Mouse (Mus musculus) liver, embryonic 15.5 days (tissue): ENCODE results near the gene Vrk2. TPM values are rescaled to one million over a fixed set of nuclear protein-coding genes. Genes with fewer than 3 reads are reported as not detected.

ENCODE experiments used
- ATAC-seq: fragments of 200-750 bp; cut with Nextera tagmentation; 2 replicates; pipeline ENCODE4 v1.8.0; 2017; ENCODE audit warnings: moderate number of reproducible peaks, mild to moderate bottlenecking, moderate library complexity; ENCODE audit not compliant: insufficient read depth
- H3K27ac ChIP-seq: fragments of 300-500 bp; sonication (generic); replicated peaks from 2 replicates; pipeline ENCODE4 v1.5.1; 2015; ENCODE audit warnings: mild to moderate bottlenecking, inconsistent platforms
- H3K27me3 ChIP-seq: fragments of 300-500 bp; sonication (generic); 2 replicates; pipeline ENCODE4 v1.6.1; 2015; ENCODE audit warnings: mild to moderate bottlenecking, inconsistent platforms
- H3K36me3 ChIP-seq: fragments of 300-500 bp; sonication (generic); replicated peaks from 2 replicates; pipeline ENCODE4 v1.6.1; 2015; ENCODE audit warnings: moderate library complexity, mild to moderate bottlenecking, inconsistent platforms
- H3K4me1 ChIP-seq: fragments of 300-500 bp; sonication (generic); replicated peaks from 2 replicates; pipeline ENCODE4 v1.6.1; 2015; ENCODE audit warnings: inconsistent platforms
- H3K4me2 ChIP-seq: fragments of 300-500 bp; sonication (generic); 2 replicates; pipeline ENCODE4 v1.6.1; 2015; ENCODE audit warnings: moderate library complexity, mild to moderate bottlenecking, inconsistent platforms
- H3K4me3 ChIP-seq: fragments of 300-500 bp; sonication (generic); replicated peaks from 2 replicates; pipeline ENCODE4 v1.5.1; 2015; ENCODE audit warnings: mild to moderate bottlenecking, inconsistent platforms
- H3K9ac ChIP-seq: fragments of 300-500 bp; sonication (generic); 2 replicates; pipeline ENCODE4 v1.6.1; 2015; ENCODE audit warnings: moderate library complexity, mild to moderate bottlenecking, inconsistent platforms
- H3K9me3 ChIP-seq: fragments of 300-500 bp; sonication (generic); replicated peaks from 2 replicates; pipeline ENCODE4 v1.6.1; 2016; ENCODE audit warnings: inconsistent platforms
- WGBS: fragments of 180-500 bp; shearing (Covaris S2); methylation state at CpG from one replicate; pipeline ENCODE4 v1.1.7; 2015; ENCODE audit warnings: mixed read lengths; ENCODE audit not compliant: insufficient replicate concordance; 5-methylcytosine and 5-hydroxymethylcytosine counted together
- polyA plus RNA-seq: library from polyadenylated mRNA; unstranded; fragments of >200 nt; fragmentation: Nextera tagmentation; extraction: Ambion mirVana; gene quantifications from 2 replicates; pipeline ENCODE4 v1.2.1, GENCODE M21; 2015

Gene Vrk2
- polyA plus RNA-seq, 1 experiment from 2014 or later, result 23.8 TPM

DNA sequence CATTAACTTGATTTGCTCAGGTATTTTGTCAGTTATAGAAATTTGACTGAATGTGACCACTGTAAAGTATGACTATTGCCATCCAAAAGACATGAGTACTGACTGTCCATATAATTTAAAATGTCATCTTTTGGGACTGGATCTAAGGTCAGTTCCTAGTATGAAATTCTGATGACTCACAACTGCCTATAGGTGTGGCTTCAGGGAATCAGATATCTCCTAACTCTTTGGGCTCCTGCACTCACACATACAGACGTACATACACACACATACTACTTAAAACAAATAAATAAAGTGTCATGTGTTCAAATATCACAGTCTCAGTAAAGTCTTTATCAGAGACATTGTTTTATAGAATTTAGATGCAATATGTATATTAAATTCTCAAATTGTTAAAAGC lies 5.1 kb upstream of the Vrk2 start:
- Histone ChIP-seq H3K27me3 (no peaks in the 10 kb centered on the region), H3K4me3 (no peak overlapping the region), H3K36me3 (no peaks in the 10 kb centered on the region), H3K4me1 (peaks cover 49% of the 10 kb centered on the region), H3K4me2 (peak overlapping the region; percentile 14; the same call in 1 of the 2 replicates), H3K9ac (no peak overlapping the region), H3K9me3 (no peaks in the 10 kb centered on the region), H3K27ac (peak overlapping the region; percentile 66)
- ATAC-seq, result peak; percentile 79
- 27% methylated on average over 1 of the region's 1 CpGs for WGBS

DNA sequence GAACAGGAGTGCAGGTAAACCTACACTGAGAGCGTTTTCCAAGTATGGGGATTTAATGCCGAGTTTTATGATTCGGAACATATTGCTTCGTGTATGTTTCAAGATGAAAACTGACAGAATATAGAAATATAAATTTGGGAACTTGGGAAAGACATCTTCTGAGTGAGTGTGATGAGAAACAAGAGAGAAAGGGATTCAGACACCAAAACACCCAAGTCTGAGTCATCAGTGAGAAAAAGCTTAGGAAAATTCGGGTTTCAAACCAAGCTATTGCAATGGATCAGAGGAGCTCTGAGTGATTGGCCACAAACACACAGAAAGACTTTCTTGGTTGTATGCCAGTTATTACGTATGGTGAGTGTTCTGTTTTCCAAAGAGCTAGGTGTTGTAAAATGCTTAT lies 4.0 kb upstream of the Vrk2 start:
- H3K9me3 ChIP-seq, result no peaks in the 10 kb centered on the region
- no peaks in the 10 kb centered on the region for H3K36me3 ChIP-seq
- no peak overlapping the region for H3K4me2 ChIP-seq
- peaks cover 51% of the 10 kb centered on the region for H3K4me1 ChIP-seq
- 73% methylated on average over 6 of the region's 6 CpGs for WGBS
- no peaks in the 10 kb centered on the region for H3K27me3 ChIP-seq
- peak overlapping the region; percentile 59 for H3K27ac ChIP-seq
- H3K4me3 ChIP-seq, result no peak overlapping the region
- ATAC-seq, result no peak
- no peak overlapping the region for H3K9ac ChIP-seq

- Histone ChIP-seq H3K9me3 (no peaks in the 10 kb centered on the region), H3K9ac (no peak overlapping the region), H3K27me3 (no peaks in the 10 kb centered on the region), H3K27ac (peak overlapping the region; percentile 59), H3K4me1 (peaks cover 57% of the 10 kb centered on the region), H3K4me3 (no peak overlapping the region), H3K36me3 (no peaks in the 10 kb centered on the region), H3K4me2 (peak overlapping the region; percentile 23; the same call in 1 of the 2 replicates)
- no peak for ATAC-seq
- WGBS, result 40% methylated on average over 6 of the region's 6 CpGs
These were observed 3.3 kb upstream of the Vrk2 start for GRCm38 (mm10) chr11:26597145-26597544.

DNA sequence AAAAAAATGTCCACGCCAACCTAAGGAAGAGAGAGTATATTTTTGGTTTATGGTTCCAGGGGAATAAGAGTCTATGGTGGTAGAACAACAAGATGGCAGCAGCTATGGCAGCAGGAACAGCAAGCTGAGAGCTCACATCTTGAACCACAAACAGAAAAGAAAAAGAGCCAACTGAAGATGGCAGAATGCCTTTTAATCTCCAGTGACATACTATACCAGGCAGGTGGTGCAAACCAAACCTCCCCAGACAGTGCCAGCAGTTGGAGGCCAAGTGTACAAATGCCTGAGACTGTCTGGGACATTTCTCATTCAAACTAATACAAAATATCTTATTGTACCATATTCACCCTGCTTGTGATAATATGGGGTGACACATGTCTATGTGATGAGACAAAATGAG lies 2.4 kb upstream of the Vrk2 start:
- Histone ChIP-seq H3K27ac (peak overlapping the region; percentile 59; the same call in 1 of the 2 replicates), H3K4me1 (peaks cover 60% of the 10 kb centered on the region)

DNA sequence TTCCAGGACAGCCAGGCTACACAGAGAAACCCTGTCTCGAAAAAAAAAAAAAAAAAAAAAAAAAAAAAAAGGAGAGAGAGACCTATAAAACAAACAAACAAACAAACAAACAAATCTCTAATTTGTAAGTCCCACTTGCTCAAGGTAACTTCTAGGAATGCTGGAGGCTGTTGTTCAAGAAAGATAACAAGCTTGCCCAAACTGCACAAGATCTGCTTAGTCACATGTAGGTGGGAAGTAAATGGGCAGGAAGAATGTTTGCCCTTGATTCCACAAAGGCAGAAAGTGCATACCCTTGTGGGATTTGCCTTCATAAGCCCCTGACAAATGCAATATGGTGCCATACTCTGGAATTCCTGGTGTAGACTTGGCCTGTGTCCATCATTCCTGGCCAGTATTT lies 688 bp upstream of the Vrk2 start:
- Histone ChIP-seq H3K4me2 (peak overlapping the region; percentile 50), H3K4me1 (peaks cover 50% of the 10 kb centered on the region), H3K9ac (no peak overlapping the region), H3K4me3 (no peak overlapping the region), H3K27me3 (no peaks in the 10 kb centered on the region), H3K36me3 (peaks cover 13% of the 10 kb centered on the region), H3K9me3 (no peaks in the 10 kb centered on the region), H3K27ac (peak overlapping the region; percentile 86)
- 43% methylated on average over 1 of the region's 1 CpGs for WGBS
- ATAC-seq, result no peak

More for the DNA sequence above, 2.4 kb upstream of the Vrk2 start:
- Histone ChIP-seq H3K9ac (no peak overlapping the region), H3K9me3 (no peaks in the 10 kb centered on the region), H3K4me3 (no peak overlapping the region), H3K27me3 (no peaks in the 10 kb centered on the region), H3K4me2 (no peak overlapping the region), H3K36me3 (no peaks in the 10 kb centered on the region)
- no peak for ATAC-seq
- 83% methylated on average over 1 of the region's 1 CpGs for WGBS

DNA sequence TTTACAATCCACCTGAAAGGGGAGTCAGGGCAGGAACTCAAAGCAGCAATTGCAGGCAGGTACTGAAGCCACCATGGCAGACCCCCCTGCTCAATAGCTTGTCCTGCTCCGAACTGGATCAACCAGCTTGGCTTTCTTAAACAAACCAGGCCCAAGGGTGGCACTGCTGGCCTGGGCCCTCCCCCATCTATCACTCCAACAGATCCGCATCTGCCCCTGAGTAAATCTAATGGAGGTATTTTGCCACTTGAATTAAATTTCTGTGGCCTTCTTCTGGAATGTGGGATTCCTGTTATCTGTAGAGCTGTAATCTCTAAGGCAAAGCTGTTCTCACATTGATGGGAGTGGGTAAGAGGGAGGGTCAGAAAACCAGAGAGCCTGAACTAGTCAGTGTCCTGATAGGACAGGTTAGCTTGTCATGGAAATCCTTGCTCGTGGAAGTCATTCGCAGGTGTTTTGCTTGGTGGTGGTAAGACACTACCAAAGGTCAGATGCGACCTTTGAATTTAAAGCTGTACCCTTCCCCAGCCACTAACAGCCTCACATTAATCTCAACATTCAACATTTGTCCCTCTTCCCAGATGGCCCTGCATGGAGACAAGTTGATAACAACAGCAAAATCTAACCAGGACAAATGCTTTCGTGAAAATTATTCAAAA lies 1.3 kb downstream of the Vrk2 start:
- Histone ChIP-seq H3K9ac (peak overlapping the region; percentile 96), H3K4me3 (peak overlapping the region; percentile 96), H3K4me1 (peaks cover 35% of the 10 kb centered on the region), H3K9me3 (no peaks in the 10 kb centered on the region), H3K27me3 (no peaks in the 10 kb centered on the region), H3K36me3 (peaks cover 24% of the 10 kb centered on the region), H3K4me2 (peak overlapping the region; percentile 80), H3K27ac (peak overlapping the region; percentile 97)
- ATAC-seq, result no peak
- WGBS, result 29% methylated on average over 6 of the region's 6 CpGs

DNA sequence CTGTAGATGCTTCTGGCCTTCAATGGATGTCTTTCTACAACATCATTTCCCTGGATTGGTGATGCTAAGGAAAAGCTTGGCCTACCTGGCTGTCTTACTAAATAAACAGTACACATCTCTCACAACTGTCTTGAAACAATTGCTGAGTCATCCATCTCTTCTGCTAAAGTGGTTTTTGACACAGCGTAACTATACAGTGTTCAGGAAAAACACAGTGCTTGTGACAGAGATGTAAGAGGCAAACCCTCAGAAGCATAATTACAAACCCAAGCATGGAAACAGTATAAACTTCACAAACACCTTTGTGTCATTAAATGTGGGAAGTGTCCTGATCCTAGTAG lies 6.6 kb downstream of the Vrk2 start:
- H3K27me3 ChIP-seq, result no peaks in the 10 kb centered on the region
- peaks cover 9% of the 10 kb centered on the region for H3K4me1 ChIP-seq
- H3K9me3 ChIP-seq, result no peaks in the 10 kb centered on the region
- H3K4me2 ChIP-seq, result no peak overlapping the region
- H3K4me3 ChIP-seq, result no peak overlapping the region
- no peak overlapping the region for H3K27ac ChIP-seq
- peak; percentile 12; the same call in 1 of the 2 replicates for ATAC-seq
- H3K9ac ChIP-seq, result no peak overlapping the region
- peaks cover 46% of the 10 kb centered on the region for H3K36me3 ChIP-seq
- 85% methylated on average over 1 of the region's 1 CpGs for WGBS

- H3K36me3 ChIP-seq, result peaks cover 46% of the 10 kb centered on the region
- ATAC-seq, result peak; percentile 22; the same call in 1 of the 2 replicates
- H3K9me3 ChIP-seq, result no peaks in the 10 kb centered on the region
- no peaks in the 10 kb centered on the region for H3K27me3 ChIP-seq
- whole genome bisulfite sequencing, result 77% methylated on average over 6 of the region's 6 CpGs
- H3K4me1 ChIP-seq, result peaks cover 8% of the 10 kb centered on the region
- no peak overlapping the region for H3K4me3 ChIP-seq
- no peak overlapping the region for H3K4me2 ChIP-seq
- no peak overlapping the region for H3K9ac ChIP-seq
- H3K27ac ChIP-seq, result 0 out of 2 replicates have a peak overlapping the region, but pooled peaks have one; percentile 29
These were observed 7.2 kb downstream of the Vrk2 start for GRCm38 (mm10) chr11:26586367-26587183.

DNA sequence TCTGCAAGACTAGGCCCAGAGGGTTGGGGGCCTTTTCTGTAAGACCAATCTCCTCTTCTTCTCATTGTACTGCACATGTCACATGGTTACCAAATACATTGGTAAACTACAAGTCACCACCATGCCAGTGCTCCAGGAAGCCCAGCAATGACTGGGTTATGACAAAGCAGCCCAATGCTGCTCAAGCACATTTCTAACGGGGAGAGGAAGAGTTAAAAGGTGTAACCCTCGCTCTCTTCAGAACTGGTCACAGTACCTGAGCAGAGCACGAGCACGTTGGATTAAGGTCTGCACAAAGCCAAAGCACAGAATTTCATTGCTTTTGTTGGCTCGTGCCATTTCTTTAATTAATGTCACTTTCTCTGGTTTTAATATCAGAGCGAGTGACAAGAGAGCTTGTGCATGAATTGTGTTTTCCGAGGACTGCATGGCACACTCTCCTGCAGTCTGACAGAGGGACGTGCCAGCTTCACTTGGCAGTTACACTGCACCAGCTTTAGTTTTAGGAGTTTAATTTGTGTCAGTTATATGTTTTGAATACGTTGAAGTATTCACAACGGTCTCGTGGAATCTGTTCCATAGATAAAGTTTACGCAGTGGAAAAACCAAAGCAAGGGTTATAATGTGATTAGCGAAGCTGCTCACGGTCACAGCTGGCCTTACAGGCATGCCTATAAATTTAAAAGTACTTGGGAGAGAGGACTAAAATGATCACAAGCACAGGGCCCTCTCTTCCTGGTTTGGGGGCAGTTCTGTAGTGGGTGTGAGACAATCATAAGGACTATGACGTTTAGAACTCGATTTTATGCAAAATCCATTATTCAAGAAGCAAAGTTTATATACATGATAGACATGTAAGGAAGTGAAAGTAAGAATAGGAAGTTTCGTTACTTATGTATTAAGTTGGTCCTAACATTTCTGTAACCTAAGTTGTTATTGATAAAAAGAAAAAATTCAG lies 8.1 kb downstream of the Vrk2 start:
- H3K27me3 ChIP-seq, result no peaks in the 10 kb centered on the region
- peaks cover 43% of the 10 kb centered on the region for H3K36me3 ChIP-seq
- 79% methylated on average over 17 of the region's 17 CpGs for WGBS
- no peak overlapping the region for H3K9ac ChIP-seq
- no peaks in the 10 kb centered on the region for H3K9me3 ChIP-seq
- H3K4me1 ChIP-seq, result 0 out of 2 replicates have a peak, but pooled peaks cover 5% of the 10 kb centered on the region
- no peak for ATAC-seq
- H3K27ac ChIP-seq, result no peak overlapping the region
- H3K4me2 ChIP-seq, result no peak overlapping the region
- no peak overlapping the region for H3K4me3 ChIP-seq

GRCm38 (mm10) chr11:26551551-26551950 lies 42.2 kb downstream of the Vrk2 start:
- ATAC-seq, result peak; percentile 78

More at GRCm38 (mm10) chr11:26551551-26551950, 42.2 kb downstream of the Vrk2 start:
- H3K9me3 ChIP-seq, result no peaks in the 10 kb centered on the region
- H3K27ac ChIP-seq, result no peak overlapping the region
- H3K4me1 ChIP-seq, result peaks cover 10% of the 10 kb centered on the region; the same call in 1 of the 2 replicates
- H3K4me3 ChIP-seq, result no peak overlapping the region
- no peak overlapping the region for H3K9ac ChIP-seq
- no peak overlapping the region for H3K4me2 ChIP-seq
- H3K27me3 ChIP-seq, result no peaks in the 10 kb centered on the region
- 46% methylated on average over 3 of the region's 3 CpGs for WGBS
- H3K36me3 ChIP-seq, result peaks cover 11% of the 10 kb centered on the region
